Mouse (Mus musculus) myocyte (in vitro differentiated cells): ENCODE results near the gene Sstr4. TPM values are rescaled to one million over a fixed set of nuclear protein-coding genes. Genes with fewer than 3 reads are reported as not detected.

Experiments used
- H3K27me3 ChIP-seq: one replicate; pipeline ENCODE4 v1.6.1; 2011; ENCODE audit not compliant: control insufficient read depth, insufficient read depth, insufficient read length
- H3K36me3 ChIP-seq: one replicate; pipeline ENCODE4 v1.6.1; 2011; ENCODE audit not compliant: control insufficient read depth, insufficient read depth
- H3K4me2 ChIP-seq: one replicate; pipeline ENCODE4 v1.6.1; 2011; ENCODE audit warnings: low read depth, control low read depth
- H3K4me3 ChIP-seq: one replicate; pipeline ENCODE4 v1.5.1; 2011; ENCODE audit warnings: mild to moderate bottlenecking, control low read depth, moderate library complexity
- H3K79me2 ChIP-seq: one replicate; pipeline ENCODE4 v1.6.1; 2011; ENCODE audit not compliant: control insufficient read depth, insufficient read depth
- H3ac ChIP-seq: one replicate; pipeline ENCODE4 v1.6.1; 2011; ENCODE audit not compliant: control insufficient read depth, insufficient read length
- CEBPB ChIP-seq: IDR thresholded peaks from 2 replicates; pipeline ENCODE4 v1.6.1; 2011; ENCODE audit warnings: mild to moderate bottlenecking, moderate library complexity; ENCODE audit not compliant: poor library complexity, insufficient read depth, severe bottlenecking
- E2F4 ChIP-seq: IDR thresholded peaks from one replicate; pipeline ENCODE4 v1.6.1; 2011; ENCODE audit warnings: mild to moderate bottlenecking, control low read depth, moderate library complexity; ENCODE audit not compliant: insufficient read depth
- MAX ChIP-seq: IDR thresholded peaks from one replicate; pipeline ENCODE4 v1.6.1; 2011; ENCODE audit warnings: low read depth, mild to moderate bottlenecking, control low read depth
- MYOD1 ChIP-seq, 3 experiments: IDR thresholded peaks; one replicate each; pipeline ENCODE4 v1.6.1; 2011; ENCODE audit warnings: control low read depth in 2 of 3, low read depth in 2 of 3, mild to moderate bottlenecking in 2 of 3, moderate library complexity in 1 of 3; ENCODE audit not compliant: insufficient read length in 2 of 3, control insufficient read depth in 1 of 3
- POLR2A ChIP-seq: IDR thresholded peaks from one replicate; pipeline ENCODE4 v1.6.1; 2011; ENCODE audit warnings: low read depth, mild to moderate bottlenecking, control low read depth, moderate library complexity; ENCODE audit not compliant: insufficient read length
- POLR2AphosphoS2 ChIP-seq: IDR thresholded peaks from one replicate; pipeline ENCODE4 v1.6.1; 2011; ENCODE audit warnings: low read depth, control low read depth; ENCODE audit not compliant: insufficient read length
- REST ChIP-seq: IDR thresholded peaks from one replicate; pipeline ENCODE4 v1.6.1; 2011; ENCODE audit warnings: mild to moderate bottlenecking, control low read depth, moderate library complexity; ENCODE audit not compliant: insufficient read depth, insufficient read length
- SRF ChIP-seq: IDR thresholded peaks from one replicate; pipeline ENCODE4 v1.6.1; 2011; ENCODE audit warnings: low read depth; ENCODE audit not compliant: control insufficient read depth, insufficient read length
- TCF12 ChIP-seq: IDR thresholded peaks from one replicate; pipeline ENCODE4 v1.6.1; 2011; ENCODE audit warnings: mild to moderate bottlenecking, control low read depth; ENCODE audit not compliant: poor library complexity, insufficient read depth, severe bottlenecking
- TCF3 ChIP-seq: IDR thresholded peaks from one replicate; pipeline ENCODE4 v1.6.1; 2011; ENCODE audit warnings: low read depth, control low read depth; ENCODE audit not compliant: insufficient read length
- USF1 ChIP-seq: IDR thresholded peaks from one replicate; pipeline ENCODE4 v1.6.1; 2011; ENCODE audit warnings: low read depth, mild to moderate bottlenecking, control low read depth, moderate library complexity
- polyA plus RNA-seq: library from polyadenylated mRNA; unstranded; fragments of >200 nt; fragmentation: generic; extraction: Trizol; gene quantifications from one replicate; pipeline ENCODE4 v1.2.1, GENCODE M21; 2012; ENCODE audit warnings: missing spikeins

Gene Sstr4
- polyA plus RNA-seq, 1 experiment = not detected

DNA sequence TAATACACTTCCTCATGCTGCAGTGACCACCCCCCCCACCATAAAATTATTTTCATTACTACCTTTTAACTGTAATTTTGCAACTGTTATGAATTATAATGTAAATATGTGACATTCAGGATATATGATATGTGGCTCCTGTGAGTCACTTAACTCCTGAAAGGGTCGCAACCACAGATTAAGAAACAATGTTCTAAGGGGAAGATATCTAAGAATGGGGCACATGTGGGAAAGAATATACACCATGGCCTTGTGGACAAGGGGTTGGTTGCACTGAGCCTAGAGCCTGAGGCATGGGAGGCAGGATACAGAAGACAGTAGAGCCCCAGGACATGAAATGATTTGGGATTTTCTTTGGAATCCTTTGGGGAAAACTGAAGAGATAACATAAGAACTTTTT lies 50.5 kb downstream of the Sstr4 start:
- no peaks in the 10 kb centered on the region for H3K36me3 ChIP-seq
- no peak overlapping the region for H3ac ChIP-seq
- TF ChIP-seq TCF3 (no peak), E2F4 (no peak), MYOD1 (IDR thresholded peaks at IDR 0.05; ENCODE audit: control insufficient read depth in 1 of 3, insufficient read length in 2 of 3, low read depth in 2 of 3) (no peak), POLR2A (no peak), SRF (no peak), USF1 (no peak), TCF12 (no peak), MAX (no peak), POLR2AphosphoS2 (no peak), REST (no peak), CEBPB (no peak)
- no peak overlapping the region for H3K4me2 ChIP-seq
- no peaks in the 10 kb centered on the region for H3K79me2 ChIP-seq
- no peak overlapping the region for H3K4me3 ChIP-seq
- H3K27me3 ChIP-seq = no peaks in the 10 kb centered on the region

Other genes with a start within 250 kb of the Sstr4 start
- gene Thbd, start 12.8 kb downstream of the Sstr4 start, polyA plus RNA-seq = 4.1 TPM
- gene Cd93, start 48.2 kb downstream of the Sstr4 start, polyA plus RNA-seq = 0.12 TPM